Mouse (Mus musculus): ENCODE measurements around the gene Kdm2b.

Gene Kdm2b

DNA sequence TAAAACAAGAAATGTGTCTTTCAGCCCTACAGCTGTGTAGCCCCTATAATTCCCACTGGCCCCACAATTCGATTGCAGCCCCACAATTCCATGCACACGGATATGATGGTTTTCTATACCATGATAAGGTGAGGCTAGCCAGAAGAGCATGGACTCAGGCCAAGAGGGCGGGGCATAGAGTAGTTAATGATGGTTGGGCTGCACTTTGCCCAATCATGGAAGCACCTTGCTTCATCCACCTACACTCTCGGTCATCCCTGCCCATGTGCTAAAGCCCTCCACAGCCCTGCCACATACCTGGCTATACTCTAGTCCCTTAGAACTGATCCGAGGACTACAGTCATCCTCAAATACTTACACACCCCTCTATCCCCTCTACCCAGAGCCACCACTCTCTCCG lies 61.9 kb downstream of the Kdm2b start:
- in situ Hi-C loops (cut with MboI): no loop called here

DNA sequence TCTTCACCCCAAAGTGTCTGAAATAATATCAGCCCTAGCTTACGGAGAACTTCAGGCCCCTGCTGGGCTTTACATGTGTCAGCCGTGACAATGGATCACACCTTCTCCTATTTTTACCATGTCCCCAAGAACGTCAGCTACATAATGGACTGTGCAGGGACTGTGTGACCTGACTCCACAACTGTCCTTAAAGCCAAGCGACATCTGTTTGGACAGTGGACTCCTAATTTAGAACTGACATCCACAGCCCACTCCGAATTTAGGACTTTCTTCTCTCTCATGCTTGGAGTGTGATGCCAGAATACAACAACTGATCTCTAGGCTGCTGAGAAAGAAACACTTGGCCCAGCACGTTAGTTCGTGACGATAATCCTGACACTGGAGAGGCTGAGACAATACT lies 62.5 kb downstream of the Kdm2b start:
- in situ Hi-C loops (cut with MboI): no loop called here

DNA sequence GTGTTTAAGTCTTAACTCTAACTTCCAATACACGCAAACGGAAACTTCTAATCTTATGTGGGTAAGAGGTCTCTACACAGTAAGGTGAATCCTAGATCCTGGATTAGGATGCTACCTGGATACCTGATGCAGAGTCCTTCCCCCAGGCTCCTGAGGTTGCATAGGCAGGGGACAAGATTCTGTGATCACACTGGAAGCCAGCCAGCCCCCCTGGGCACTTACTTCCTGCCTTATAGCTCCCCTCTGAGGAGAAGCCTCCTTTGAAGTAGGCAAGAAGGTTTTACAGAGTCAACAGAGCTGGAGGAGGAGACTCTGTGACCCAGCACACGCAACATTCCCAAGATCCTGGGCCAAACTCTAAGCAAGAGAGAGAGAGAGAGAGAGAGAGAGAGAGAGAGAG lies 63.3 kb downstream of the Kdm2b start:
- in situ Hi-C loops (cut with MboI): no loop called here

DNA sequence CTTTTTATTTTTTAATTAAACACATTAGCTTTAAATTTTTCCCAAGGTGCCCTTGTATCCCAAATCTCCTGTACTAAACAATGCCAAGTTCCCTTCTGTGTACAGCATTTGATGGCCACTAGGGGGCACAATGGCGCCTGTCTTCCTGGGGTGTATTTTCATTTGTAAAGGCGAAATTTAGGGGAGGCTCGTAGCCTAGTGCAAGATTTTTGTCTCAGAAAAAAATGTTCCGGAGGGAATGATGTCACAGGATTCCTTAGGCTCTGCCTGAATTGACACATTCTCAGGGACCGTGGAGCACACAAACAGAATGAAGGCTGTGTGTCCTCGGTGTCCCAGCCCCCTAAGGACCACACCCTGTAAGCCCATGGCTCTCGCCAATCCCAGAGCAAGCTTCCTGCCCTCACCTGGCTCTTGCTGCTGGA lies 64.1 kb downstream of the Kdm2b start:
- in situ Hi-C loops (cut with MboI): no loop called here

DNA sequence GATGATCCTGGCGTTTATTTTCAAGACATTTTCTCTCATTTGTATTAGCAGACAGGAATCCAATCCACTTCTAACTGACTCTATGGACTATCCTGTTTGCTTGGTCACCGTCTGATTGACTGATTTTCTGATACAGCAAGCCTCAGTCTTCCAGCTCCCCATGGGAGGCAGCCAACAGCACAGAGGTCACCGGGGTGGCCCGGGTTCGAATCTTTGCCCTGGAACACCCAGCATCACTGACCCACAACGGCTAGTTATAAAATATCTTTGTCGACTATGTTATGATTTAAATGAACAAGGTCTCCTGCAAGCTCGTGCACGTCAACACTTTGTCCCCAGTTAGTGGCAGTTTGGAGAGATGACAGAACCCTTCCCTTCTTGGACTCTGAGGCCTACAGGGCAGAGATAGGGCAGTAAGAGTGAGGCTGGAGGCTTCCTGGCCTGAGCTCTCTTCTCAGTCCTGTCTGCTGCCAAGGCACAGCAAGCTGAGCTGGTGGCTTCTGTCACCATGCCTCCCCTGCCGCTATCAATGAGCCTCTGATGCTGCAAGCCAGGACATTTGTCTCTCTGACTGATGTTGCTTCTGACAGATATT lies 65.7 kb downstream of the Kdm2b start:
- in situ Hi-C loops (cut with MboI): no loop called here

DNA sequence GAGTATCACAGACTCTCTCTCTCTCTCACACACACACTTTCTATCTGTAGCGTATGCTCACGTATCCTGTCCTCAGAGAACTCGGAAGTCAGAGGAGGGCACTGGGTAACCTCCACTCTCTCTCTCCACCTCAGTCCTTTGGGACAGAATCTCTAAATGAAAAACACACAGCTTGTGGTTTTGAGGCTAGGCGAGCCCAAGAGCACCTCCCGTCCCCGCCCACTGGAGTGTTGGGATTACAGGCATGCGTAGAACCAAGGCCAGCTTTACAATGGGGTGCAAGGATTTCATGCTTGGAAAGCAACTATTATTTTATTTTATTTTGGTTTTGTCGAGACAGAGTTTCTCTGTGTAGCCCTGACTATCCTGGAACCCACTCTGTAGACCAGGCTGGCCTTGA lies 67.7 kb downstream of the Kdm2b start:
- in situ Hi-C loops (cut with MboI): no loop called here

DNA sequence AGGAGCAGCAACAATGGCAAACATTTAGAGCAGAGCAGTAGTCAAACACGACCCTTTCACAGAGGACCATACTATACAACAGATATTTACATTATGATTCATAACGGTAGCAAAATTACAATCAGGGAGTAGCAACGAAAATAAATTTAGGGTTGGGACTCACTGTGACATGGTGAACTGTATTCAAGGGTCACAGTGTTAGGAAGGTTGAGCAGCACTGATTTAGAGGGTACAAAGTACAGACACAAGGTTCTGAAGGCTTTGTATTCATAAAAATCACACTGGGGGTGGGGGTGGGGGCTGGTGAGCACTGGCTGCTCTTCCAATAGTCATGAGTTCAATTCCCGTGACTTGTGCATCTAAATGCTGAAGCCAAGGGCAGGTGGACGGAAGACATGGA lies 69.1 kb downstream of the Kdm2b start:
- in situ Hi-C loops (cut with MboI): no loop called here

DNA sequence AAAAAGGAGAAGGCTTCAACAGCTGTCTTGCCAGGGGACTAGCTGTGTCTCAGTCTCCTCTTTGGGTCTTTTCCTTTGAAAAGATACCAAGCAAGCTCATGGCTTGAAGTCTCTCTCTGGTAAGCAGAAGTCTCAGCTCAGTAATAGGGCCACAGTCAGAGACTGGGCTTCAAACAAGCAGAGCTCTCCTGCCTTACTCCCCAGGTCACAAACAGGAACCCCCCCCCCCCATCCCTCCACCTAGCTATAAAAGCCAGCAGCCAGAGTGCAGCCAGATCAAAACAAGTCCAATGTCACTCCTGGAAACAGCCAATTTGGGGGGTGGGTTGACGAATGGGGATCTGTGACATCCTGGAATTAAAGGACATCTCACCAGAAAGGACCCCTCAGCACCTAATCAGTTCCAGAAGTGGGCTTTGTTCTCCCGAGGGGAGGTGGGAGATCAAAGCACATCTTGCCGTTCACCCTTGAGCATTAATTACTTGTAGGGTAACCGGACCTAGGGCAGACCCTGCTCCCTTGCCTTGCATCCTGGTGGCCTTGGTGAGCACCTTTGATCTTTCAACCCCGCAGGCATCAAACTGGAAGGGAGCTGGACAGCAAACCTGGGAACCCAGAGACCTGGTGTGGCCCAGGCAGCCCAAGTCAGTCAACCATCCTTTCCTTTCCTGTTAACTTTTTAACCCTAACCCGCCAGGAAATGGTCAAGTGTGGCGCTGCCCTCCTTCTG lies 71.5 kb downstream of the Kdm2b start:
- in situ Hi-C loops (cut with MboI): no loop called here

DNA sequence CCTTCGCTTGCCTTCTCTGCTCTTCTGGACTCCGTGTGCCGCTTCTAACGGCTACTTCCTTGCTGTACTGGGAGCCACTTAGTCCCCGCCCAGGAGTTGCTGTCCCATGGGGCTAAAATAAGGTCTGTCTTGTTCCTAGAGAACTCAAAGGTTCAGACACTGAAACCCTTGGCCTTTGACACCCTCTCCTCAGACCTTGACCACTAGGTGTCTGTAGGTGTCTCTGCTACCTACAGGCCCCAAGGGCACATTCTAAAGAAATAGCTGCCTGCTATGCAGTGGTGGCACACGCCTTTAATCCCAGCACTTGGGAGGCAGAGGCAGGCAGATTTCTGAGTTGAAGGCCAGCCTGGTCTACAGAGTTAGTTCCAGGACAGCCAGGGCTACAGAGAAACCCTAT lies 73.5 kb downstream of the Kdm2b start:
- in situ Hi-C loops (cut with MboI): no loop called here

DNA sequence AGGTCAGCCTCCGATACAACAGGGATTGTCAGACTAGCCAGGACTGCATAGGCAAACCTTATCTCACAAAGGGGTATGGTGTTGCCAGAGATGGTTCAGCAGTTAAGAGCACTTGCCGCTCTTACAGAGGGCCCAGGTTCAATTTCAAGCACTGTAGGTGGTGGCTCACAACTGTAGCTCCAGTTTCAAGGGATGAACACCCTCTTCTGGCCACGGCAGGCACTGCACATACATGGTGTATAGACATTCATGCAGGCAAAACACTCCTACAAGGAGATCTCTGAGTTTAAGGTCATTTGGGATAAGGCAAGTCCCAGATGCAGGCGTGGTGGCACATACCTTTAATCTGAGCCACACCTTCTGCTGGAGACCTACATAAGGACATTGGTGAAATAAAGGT lies 76.8 kb downstream of the Kdm2b start:
- in situ Hi-C loops (cut with MboI): no loop called here

DNA sequence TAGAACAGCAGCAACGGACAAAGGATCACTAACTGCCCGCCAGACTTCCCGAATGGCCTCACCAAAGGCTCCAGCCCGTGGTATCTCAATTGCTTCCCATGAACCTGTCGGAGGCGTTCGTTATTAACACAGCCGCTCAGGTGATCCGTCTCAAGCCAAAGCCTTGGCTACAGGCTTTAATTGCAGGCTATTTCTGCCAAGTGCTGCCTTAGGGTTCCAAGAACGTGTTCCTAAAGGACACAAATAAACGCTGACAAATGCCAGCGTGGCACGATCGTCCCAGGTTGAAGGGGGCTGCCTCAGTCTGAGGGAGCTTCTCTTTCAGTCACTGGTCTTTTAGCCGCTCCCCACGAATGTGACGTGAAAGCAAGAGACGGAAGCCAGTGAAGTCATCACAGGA lies 80.1 kb downstream of the Kdm2b start:
- in situ Hi-C loops (cut with MboI): no loop called here

DNA sequence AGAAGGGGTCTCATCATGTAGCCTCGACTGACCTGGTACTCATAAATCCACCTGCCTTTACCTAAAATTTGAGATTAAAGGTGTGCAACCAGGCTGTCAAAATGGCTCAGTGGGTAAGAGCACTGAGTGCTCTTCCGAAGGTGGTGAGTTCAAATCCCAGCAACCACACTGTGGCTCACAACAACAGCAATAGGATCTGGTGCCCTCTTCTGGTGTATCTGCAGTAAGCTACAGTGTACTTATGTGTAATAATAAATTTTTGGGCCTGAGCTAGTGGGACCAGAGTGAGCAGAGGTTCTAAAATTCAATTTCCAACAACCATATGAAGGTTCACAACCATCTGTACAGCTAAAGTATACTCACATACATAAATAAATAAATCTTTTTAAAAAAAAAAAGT lies 81.6 kb downstream of the Kdm2b start:
- in situ Hi-C loops (cut with MboI): no loop called here

DNA sequence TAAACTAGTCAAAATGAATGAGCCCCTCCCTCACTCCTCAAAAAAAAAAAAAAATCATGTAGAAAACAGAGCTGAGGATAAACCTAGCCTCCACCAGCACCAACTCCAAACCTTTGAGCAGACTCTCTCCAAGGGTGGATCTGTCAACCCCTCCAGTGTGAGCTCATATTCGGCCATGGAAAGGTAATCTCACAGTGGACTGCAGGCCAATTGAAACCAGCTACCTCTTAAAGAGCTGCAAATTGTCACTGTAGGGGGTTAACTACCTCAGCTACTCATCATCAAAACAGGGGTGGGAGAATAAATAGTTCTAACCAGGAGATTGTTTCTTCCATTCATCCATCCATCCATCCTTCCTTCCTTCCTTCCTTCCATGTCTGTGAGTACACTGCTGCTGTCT lies 82.4 kb downstream of the Kdm2b start:
- in situ Hi-C loops (cut with MboI): no loop called here

DNA sequence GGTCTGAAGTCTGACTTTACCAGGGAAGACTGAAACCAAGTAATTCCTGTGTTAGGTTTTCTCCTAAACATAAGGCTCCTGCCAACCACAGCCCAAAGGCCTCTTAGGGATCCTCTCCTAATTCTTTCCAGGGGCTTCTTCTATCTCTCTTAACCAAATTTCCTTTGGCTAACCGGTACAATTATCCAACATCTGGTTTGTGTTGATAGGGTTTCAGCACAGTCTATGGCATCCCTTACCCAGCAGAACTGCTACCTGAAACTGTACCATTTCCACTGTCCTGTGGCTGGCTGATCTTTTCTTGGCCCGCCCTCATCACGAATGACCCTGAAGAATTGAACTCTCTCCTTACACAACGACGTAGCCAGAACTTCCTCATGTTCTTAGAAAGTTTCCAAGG lies 86.5 kb downstream of the Kdm2b start:
- in situ Hi-C loops (cut with MboI): no loop called here

DNA sequence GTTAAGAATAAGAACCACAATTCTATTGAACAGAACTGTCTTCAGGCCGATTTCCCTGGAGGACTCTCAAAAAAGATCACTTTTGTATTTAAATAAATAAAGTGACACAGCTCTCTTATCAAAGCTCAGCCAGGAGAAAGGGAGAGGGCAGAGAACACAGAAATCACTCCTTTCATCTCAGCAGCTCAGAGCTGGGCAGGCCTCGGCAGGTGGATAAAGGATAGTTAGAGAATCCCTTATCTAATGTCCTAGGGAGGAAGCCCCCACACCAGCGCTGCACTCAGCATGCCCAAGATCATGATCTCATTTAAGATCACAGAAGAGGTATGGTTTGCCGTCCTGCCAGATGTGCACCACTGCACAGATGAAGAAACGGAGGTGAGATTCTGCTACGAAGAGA lies 87.4 kb downstream of the Kdm2b start:
- in situ Hi-C loops (cut with MboI): no loop called here

DNA sequence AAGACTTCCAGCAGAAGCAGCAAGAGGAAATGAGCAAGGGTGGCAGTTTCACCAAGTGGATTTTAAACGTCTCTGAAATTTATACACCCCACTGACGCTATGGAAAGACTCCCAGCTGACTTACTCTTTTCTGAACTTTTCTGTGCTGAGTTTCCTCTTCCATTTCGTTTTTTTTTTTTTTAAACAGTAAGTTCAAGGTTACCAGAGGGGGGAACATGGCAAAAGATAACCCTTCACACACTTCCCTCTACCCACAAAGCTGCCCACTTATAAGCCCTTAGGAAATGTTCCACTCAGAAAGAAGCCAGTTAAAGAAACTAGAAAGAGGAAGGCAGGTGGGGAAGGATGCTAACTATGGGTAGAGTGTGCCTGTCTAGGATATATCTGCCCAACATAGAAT lies 88.0 kb downstream of the Kdm2b start:
- in situ Hi-C loops (cut with MboI): no loop called here

DNA sequence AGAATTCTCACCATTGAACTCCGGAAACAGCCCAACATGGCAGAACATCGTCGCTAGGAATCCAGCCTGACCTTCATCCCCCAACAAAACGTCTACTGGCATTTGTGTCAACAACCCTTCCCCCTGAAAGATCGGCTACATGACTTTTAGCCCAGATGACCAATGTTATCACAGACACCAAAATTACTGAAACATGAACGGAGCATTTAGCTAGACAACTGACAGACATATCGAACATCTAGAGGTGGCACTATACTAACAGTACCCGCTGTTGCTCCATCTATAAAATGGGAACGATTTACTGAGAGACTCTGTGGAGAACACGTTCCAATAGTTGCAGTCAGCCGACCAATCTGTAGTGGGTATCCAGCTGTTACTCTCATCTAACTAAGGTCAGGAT lies 88.4 kb downstream of the Kdm2b start:
- in situ Hi-C loops (cut with MboI): no loop called here

DNA sequence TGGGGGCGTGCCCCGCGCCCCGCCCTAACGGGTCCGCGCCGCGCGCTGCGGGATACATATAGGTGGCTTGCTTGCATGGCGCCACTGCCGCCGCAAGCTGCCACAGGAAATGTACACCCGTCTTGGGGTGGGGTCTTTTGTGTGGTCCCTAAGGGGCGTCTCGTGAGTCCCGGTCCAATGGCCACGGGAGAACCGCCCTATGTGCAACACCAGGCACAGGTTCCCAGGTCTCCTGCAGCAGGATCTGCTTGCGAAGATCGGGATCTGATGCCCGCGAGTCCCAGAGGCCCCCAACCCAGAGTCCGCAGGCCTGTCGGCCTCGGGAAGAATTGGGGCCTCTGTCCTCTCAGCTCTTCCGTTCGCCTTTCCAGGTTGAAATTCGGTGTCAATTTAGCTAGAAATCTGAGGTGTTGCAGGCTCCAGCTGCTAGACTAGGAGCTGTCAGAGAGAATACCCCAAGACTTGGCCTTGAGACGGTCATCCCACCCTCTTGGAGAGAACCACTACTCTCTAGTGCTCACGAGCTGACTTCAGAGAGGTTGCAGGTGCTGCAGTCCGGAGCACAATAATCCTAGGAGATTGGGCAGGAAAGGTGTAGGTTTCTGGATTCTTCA lies 89.0 kb downstream of the Kdm2b start:
- in situ Hi-C loops (cut with MboI): no loop called here

DNA sequence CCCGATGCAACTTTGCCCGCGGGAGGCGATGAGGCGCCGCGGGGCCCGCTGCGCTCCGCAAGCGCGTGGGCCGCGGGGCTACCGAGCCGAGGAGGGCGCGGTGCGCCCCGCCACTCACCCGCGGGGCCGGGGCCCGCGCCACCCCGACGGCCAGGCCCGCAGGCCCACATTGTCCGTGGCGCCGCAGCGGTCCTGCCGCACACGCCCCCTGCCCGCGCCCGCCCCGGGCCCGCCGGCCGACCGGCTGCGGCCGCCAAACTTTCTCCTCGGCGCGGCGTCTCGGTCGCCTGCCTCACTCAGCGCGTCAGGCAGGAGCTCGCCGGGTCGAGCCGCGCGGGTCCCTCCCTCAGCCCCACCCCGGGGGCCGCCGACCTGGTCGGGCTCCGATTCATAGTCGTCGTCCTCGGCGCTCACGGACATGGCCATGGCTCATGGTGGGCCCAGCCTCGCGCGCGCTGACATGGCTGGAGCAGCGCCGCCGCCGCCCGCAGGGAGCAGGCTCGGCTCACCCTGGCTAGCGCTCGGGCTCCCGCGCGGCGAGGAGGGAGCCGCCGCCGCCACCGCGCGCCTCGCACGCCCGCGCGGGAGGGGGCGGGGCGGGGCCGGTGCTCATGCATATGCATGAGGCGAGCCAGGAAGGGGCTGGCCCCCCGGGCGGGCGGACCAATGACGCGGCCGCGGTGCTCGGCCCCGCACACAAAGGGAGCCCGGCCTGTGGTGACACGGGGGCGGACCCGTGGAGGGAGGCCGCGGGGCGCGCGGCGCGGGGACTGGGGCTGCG lies 89.7 kb downstream of the Kdm2b start:
- in situ Hi-C loops (cut with MboI): no loop called here

DNA sequence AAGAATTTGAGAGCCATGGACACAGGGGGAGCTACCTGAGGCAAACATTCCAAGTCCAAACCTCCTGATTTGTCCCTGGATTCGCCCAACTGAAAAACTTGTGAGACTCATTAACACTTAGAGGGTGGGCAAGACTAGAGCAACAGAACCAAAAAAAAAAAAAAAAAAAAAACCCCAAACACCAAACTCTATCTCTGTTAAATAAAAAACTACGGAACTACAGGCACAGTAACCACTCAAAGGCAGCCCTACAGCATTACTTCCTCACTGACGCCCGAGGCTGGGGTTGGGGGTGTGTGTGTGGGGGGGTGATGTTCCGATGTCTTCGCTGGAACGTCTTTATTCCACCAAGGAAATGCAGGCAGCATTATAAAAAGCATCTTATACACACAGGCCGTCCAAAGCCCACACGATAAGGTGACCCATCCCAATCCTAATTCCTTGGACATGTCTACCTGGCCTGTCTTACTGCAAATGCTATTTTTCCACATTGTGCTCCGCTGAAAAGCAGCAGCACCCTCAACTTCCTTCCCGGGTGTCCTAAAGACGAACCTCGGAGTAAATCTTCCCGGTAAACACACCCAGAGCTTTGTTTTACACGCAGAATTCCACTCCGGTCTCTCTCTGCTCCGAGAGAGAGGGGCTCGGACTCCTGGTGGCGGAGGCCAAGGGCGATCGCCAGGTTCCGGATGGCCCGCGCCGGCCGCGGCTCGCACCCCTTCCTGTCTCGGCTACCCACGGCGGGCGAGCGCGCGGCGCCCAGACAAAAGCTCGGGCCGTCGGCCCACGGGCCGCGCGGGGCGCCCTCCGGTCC lies 90.5 kb downstream of the Kdm2b start:
- in situ Hi-C loops (cut with MboI): no loop called here

DNA sequence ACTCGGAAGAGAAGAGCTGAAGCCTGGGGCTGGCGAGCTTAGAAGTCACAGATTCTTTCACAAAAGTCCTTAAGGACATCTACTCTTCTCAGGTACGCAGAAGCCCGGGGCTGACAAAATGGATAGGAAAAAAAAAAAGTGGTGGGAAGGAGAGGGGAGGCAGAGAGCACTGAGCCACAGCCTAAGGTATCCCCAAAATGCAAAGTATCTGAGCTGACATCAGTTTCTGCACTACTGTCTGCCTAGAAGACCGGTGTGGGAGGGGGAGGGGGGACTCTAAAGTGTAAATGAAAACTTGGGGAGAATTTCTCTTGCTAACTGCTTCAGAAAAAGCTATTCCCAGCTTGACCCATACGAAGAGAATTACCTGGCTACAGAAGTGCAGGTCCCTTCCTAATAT lies 91.5 kb downstream of the Kdm2b start:
- in situ Hi-C loops (cut with MboI): no loop called here

DNA sequence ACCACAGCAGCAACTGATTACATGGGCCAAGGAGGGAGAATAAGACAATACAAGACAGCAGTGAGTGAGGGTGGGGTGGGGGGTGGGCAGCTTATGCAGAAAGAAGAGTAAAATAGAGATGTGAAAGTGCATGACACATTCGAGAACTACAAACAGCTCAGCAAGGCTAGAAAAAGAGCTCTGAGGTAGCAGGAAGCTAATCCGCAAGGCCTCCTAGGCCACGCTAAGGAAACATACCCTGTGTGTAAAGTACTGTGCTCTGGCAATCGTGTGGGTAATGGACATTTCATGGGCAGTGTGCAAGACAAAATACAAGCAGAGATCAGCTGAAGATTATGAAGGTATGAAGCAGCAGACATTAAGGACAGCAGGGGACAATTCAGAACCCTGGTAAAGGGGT lies 94.8 kb downstream of the Kdm2b start:
- in situ Hi-C loops (cut with MboI): no loop called here
